Mouse (Mus musculus) duodenum, adult 2 months (tissue): Measurements from ENCODE around the gene Rnf2. TPM values are rescaled to one million over a fixed set of nuclear protein-coding genes. Genes with fewer than 3 reads are reported as not detected.

ENCODE experiments used
- polyA plus RNA-seq: library from polyadenylated mRNA; depleted of rRNA; stranded (reverse); fragments of >200 nt; gene quantifications from 2 replicates; pipeline ENCODE4 v1.2.3, GENCODE M21; 2012; ENCODE audit warnings: low replicate concordance; rRNA removed

Rnf2 gene
- 0.84 and 0.90 TPM in 2 replicates for polyA plus RNA-seq

GRCm38 (mm10) chr1:151500531-151501361 is at the start of gene Rnf2:
Rnf2 (minus strand) TSS chr1:151500955.

GRCm38 (mm10) chr1:151428263-151429221 is 72.2 kb downstream of the Rnf2 start, which contains the start of the genes Swt1 and Trmt1l:
Swt1 (minus strand) TSS chr1:151428455.
Trmt1l (plus strand) TSS chr1:151428542.

Other genes starting within 250 kb of the Rnf2 start
- 16.1 and 37.6 TPM in 2 replicates for gene Ivns1abp, start 156.5 kb downstream of the Rnf2 start, polyA plus RNA-seq
- 0.87 and 2.0 TPM in 2 replicates for gene Swt1, start 72.5 kb downstream of the Rnf2 start, polyA plus RNA-seq
- gene Trmt1l, start 72.4 kb downstream of the Rnf2 start, polyA plus RNA-seq: 13.8 and 15.8 TPM in 2 replicates
- 0.81 and 1.5 TPM in 2 replicates for gene Fam129a, start 70.2 kb upstream of the Rnf2 start, polyA plus RNA-seq